Mouse (Mus musculus): ENCODE results near the gene Ttc8.

DNA sequence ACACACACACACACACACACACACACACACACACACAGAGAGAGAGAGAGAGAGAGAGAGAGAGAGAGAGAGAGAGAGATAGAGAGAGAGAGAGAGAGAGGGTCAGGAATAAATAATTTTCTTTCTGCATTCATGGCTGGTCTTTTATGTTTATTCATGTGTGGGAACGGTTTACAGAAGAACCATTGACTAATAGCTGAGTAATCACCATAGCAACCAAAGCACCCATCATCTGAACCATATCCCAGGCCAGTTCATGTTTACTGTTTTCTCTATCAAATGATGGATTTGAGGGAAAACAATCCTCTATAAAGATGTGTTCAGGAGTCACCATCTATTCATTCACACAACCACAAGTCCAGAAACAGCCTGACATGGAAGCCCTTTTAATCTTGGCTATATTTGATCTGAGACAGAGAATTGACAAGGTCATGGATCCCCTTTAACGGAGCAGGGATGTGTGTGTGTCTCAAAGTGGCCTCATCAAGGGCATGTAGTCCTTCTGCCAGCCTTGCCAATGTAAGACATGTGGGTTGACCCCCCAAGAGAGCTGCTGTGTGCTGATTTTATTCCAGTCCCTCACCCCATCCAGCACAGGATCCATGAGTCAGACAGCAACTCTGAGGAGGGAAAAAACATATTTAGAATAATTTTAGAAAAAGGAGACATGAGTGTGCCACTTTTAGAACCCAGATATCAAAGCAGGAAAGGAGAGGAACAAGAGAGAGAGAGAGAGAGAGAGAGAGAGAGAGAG, 70.9 kb downstream of the Ttc8 start:
- TF ChIP-seq MAFK (IDR thresholded peaks at IDR 0.05; ENCODE audit: insufficient read depth, low read depth, low read length): no peak
- no peak for TF ChIP-seq CHD2 (IDR thresholded peaks at IDR 0.05; ENCODE audit: low read depth, low read length)
